Mouse (Mus musculus): Measurements from ENCODE around the gene Vgll2.

GRCm38 (mm10) chr10:52021231-52021630 lies 1.1 kb upstream of the Vgll2 start:
- TF ChIP-seq CTCF (IDR thresholded peaks at IDR 0.05; ENCODE audit: control insufficient read depth, insufficient read depth, insufficient read length): no peak
- TF ChIP-seq USF1 (IDR thresholded peaks at IDR 0.05; ENCODE audit: low read depth): no peak
- TF ChIP-seq MAX (IDR thresholded peaks at IDR 0.05): no peak
- TF ChIP-seq MYOD1 (IDR thresholded peaks at IDR 0.05; ENCODE audit: control insufficient read depth, insufficient read length, low read depth): no peak
- TF ChIP-seq FOSL1 (IDR thresholded peaks at IDR 0.05; ENCODE audit: insufficient read depth, low read length, poor library complexity, severe bottlenecking): no peak
- TF ChIP-seq CEBPB (IDR thresholded peaks at IDR 0.05; ENCODE audit: low read depth): no peak
- no peak for TF ChIP-seq MYOG (IDR thresholded peaks at IDR 0.05; ENCODE audit: control insufficient read depth, extremely low read depth, insufficient read length)
